Mouse (Mus musculus) forebrain, embryonic 13.5 days (tissue): ENCODE data around the gene Fbxw7. TPM values are rescaled to one million over a fixed set of nuclear protein-coding genes. Genes with fewer than 3 reads are reported as not detected.
A peak's percentile ranks its signal among the peaks of the same experiment; 100 is the strongest.

Source experiments
- ATAC-seq: fragments of 200-750 bp; cut with Nextera tagmentation; 2 replicates; pipeline ENCODE4 v1.8.0; 2017
- H3K27ac ChIP-seq: fragments of 300-500 bp; sonication (generic); 2 replicates; pipeline ENCODE4 v1.5.1; 2015; ENCODE audit warnings: inconsistent platforms, mild to moderate bottlenecking, moderate library complexity
- H3K27me3 ChIP-seq: fragments of 300-500 bp; sonication (generic); 2 replicates; pipeline ENCODE4 v1.6.1; 2015; ENCODE audit warnings: mild to moderate bottlenecking, inconsistent platforms
- H3K36me3 ChIP-seq: fragments of 300-500 bp; sonication (generic); 2 replicates; pipeline ENCODE4 v1.6.1; 2015; ENCODE audit warnings: mild to moderate bottlenecking, inconsistent platforms; ENCODE audit not compliant: poor library complexity, severe bottlenecking
- H3K4me1 ChIP-seq: fragments of 300-500 bp; sonication (generic); 2 replicates; pipeline ENCODE4 v1.6.1; 2015; ENCODE audit warnings: inconsistent platforms
- H3K4me2 ChIP-seq: fragments of 300-500 bp; sonication (generic); 2 replicates; pipeline ENCODE4 v1.6.1; 2015; ENCODE audit warnings: inconsistent platforms, mild to moderate bottlenecking, moderate library complexity
- H3K4me3 ChIP-seq: fragments of 300-500 bp; sonication (generic); 2 replicates; pipeline ENCODE4 v1.5.1; 2015; ENCODE audit warnings: mild to moderate bottlenecking, inconsistent platforms
- H3K9ac ChIP-seq: fragments of 300-500 bp; sonication (generic); 2 replicates; pipeline ENCODE4 v1.6.1; 2015; ENCODE audit warnings: mild to moderate bottlenecking, inconsistent platforms
- H3K9me3 ChIP-seq: fragments of 300-500 bp; sonication (generic); replicated peaks from 2 replicates; pipeline ENCODE4 v1.6.1; 2016; ENCODE audit warnings: inconsistent platforms
- WGBS: fragments of 180-500 bp; shearing (Covaris S2); methylation state at CpG from one replicate; pipeline ENCODE4 v1.1.7; 2015; 5-methylcytosine and 5-hydroxymethylcytosine counted together
- polyA plus RNA-seq: library from polyadenylated mRNA; unstranded; fragments of >200 nt; fragmentation: Nextera tagmentation; extraction: Ambion mirVana; gene quantifications from 2 replicates; pipeline ENCODE4 v1.2.1, GENCODE M21; 2015

Gene Fbxw7
- polyA plus RNA-seq = 28.1 and 30.1 TPM in 2 replicates

GRCm38 (mm10) chr3:84814762-84815381 lies at the start of gene Fbxw7:
Gene Fbxw7, plus strand, starts transcription at chr3:84815268.
- ATAC-seq = peak; percentile 64
- Histone ChIP-seq H3K27ac (peak within 1 kb of the TSS; percentile 98), H3K4me1 (peaks cover 31% of the 10 kb centered on the region), H3K9me3 (no peaks in the 10 kb centered on the region), H3K4me2 (peak within 1 kb of the TSS; percentile 98), H3K4me3 (peak within 1 kb of the TSS; percentile 98), H3K9ac (peak within 1 kb of the TSS; percentile 94), H3K27me3 (no peaks in the 10 kb centered on the region), H3K36me3 (no peaks in the 10 kb centered on the region)
- WGBS = under 1% methylated on average over 36 of the region's 76 CpGs

- H3K36me3 ChIP-seq = no peaks in the 10 kb centered on the region
- H3K4me2 ChIP-seq = no peak overlapping the region
- no peaks in the 10 kb centered on the region for H3K9me3 ChIP-seq
- H3K4me1 ChIP-seq = no peaks in the 10 kb centered on the region
- no peaks in the 10 kb centered on the region for H3K27me3 ChIP-seq
- 83% methylated on average over 4 of the region's 4 CpGs for WGBS
- ATAC-seq = no peak
- no peak overlapping the region for H3K9ac ChIP-seq
- no peak overlapping the region for H3K27ac ChIP-seq
- H3K4me3 ChIP-seq = no peak overlapping the region
These were observed 46.1 kb upstream of the Fbxw7 start for GRCm38 (mm10) chr3:84768940-84769339.

DNA sequence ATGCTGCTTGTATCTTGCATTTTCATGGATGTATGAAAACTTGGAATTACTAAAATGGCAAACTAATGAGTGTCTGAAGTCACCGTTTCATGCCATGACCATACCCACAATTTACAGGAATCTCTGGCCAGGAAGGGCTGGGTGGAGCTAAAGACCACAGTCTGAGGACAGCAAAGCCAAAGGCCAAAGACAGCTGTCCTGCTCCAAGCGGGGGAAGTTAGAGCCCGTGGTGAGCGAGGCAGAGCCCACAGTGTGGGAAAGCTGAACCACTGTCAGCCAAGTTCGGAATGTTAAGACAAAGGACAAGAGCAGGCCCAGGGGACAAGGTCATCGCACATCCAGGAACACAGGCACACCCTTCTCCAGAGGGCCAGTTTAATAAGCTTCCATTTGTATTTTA lies 45.7 kb upstream of the Fbxw7 start:
- Histone ChIP-seq H3K27me3 (no peaks in the 10 kb centered on the region), H3K9ac (no peak overlapping the region), H3K27ac (no peak overlapping the region), H3K9me3 (no peaks in the 10 kb centered on the region), H3K4me3 (no peak overlapping the region), H3K36me3 (no peaks in the 10 kb centered on the region), H3K4me2 (no peak overlapping the region), H3K4me1 (no peaks in the 10 kb centered on the region)
- no peak for ATAC-seq
- WGBS = 89% methylated on average over 6 of the region's 6 CpGs

- Histone ChIP-seq H3K36me3 (no peaks in the 10 kb centered on the region), H3K27ac (no peak overlapping the region), H3K4me1 (no peaks in the 10 kb centered on the region), H3K9ac (no peak overlapping the region), H3K4me2 (no peak overlapping the region), H3K27me3 (no peaks in the 10 kb centered on the region), H3K9me3 (no peaks in the 10 kb centered on the region), H3K4me3 (no peak overlapping the region)
- WGBS = 91% methylated on average over 6 of the region's 6 CpGs
- ATAC-seq = no peak
These were observed 44.5 kb upstream of the Fbxw7 start for GRCm38 (mm10) chr3:84770518-84770917.

DNA sequence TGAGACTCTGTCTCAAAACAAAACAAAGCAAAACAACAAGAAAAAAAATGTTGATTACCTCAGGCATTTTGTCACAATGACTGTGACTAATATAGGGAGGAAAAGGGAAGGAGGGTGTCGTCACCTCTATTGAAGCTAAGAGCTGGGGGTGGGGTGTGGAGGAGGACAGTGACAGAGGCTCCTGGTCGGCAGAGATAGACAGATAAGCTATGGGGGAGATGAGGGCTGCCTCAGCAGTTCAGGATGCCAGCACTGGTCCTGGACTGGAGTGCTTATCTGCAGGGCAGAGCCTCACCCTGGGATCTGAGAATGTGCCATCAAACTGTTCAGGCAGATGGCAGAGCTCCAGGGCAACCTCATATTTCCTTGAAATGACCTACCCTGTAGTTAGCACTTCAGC lies 43.1 kb upstream of the Fbxw7 start:
- H3K4me3 ChIP-seq = no peak overlapping the region
- no peak overlapping the region for H3K27ac ChIP-seq
- no peak overlapping the region for H3K4me2 ChIP-seq
- H3K9me3 ChIP-seq = no peaks in the 10 kb centered on the region
- no peaks in the 10 kb centered on the region for H3K27me3 ChIP-seq
- no peaks in the 10 kb centered on the region for H3K4me1 ChIP-seq
- no peak for ATAC-seq
- H3K9ac ChIP-seq = no peak overlapping the region
- H3K36me3 ChIP-seq = no peaks in the 10 kb centered on the region
- 65% methylated on average over 2 of the region's 2 CpGs for WGBS

GRCm38 (mm10) chr3:84774246-84775066 lies 40.6 kb upstream of the Fbxw7 start:
- H3K4me2 ChIP-seq = no peak overlapping the region
- no peaks in the 10 kb centered on the region for H3K27me3 ChIP-seq
- no peaks in the 10 kb centered on the region for H3K36me3 ChIP-seq
- no peak overlapping the region for H3K4me3 ChIP-seq
- H3K9ac ChIP-seq = no peak overlapping the region
- ATAC-seq = no peak
- no peaks in the 10 kb centered on the region for H3K9me3 ChIP-seq
- 54% methylated on average over 8 of the region's 8 CpGs for WGBS
- no peaks in the 10 kb centered on the region for H3K4me1 ChIP-seq
- H3K27ac ChIP-seq = no peak overlapping the region

DNA sequence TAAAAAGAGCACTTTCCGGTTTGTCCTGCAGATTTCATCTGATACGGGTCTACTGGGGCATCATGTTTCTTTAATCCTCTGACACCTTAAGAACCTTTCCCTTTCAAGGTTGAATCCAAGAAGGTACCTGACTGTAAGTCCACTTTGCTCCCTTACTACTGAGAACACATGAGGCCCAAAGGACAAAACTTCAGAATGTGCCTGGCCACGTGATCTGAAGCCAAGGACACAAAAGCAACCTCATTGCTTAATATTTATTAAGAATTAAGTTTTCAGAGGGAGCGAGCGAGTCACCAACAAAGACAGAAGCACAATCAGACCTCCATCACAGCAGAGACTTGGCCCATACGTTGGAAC lies 40.0 kb upstream of the Fbxw7 start:
- Histone ChIP-seq H3K9me3 (no peaks in the 10 kb centered on the region), H3K4me1 (no peaks in the 10 kb centered on the region), H3K27ac (no peak overlapping the region), H3K4me3 (no peak overlapping the region), H3K4me2 (no peak overlapping the region), H3K36me3 (no peaks in the 10 kb centered on the region), H3K9ac (no peak overlapping the region), H3K27me3 (no peaks in the 10 kb centered on the region)
- 66% methylated on average over 6 of the region's 6 CpGs for WGBS
- no peak for ATAC-seq

- Histone ChIP-seq H3K4me2 (no peak overlapping the region), H3K9ac (no peak overlapping the region), H3K4me3 (no peak overlapping the region), H3K27ac (no peak overlapping the region), H3K4me1 (no peaks in the 10 kb centered on the region), H3K27me3 (no peaks in the 10 kb centered on the region), H3K9me3 (no peaks in the 10 kb centered on the region), H3K36me3 (no peaks in the 10 kb centered on the region)
- 76% methylated on average over 4 of the region's 4 CpGs for WGBS
- no peak for ATAC-seq
These were observed 39.5 kb upstream of the Fbxw7 start for GRCm38 (mm10) chr3:84775577-84775976.

DNA sequence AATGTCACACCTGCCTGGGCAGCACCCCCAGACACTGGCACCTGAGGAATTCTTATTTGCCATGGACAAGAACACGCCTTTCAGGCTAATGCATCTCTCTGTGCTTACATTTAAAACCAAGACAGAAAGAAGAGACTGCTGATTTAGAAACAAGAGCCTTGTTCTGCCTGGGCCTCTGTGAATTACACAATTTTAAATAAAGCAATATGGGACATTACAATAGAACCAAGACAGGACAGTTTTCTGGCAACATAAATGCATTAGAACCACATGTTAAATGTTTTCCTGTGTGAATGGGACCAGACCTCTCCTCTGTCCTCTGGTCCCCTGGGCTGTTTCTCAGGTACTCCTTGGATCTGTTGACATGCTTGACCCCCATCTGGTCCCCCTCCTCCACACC lies 39.0 kb upstream of the Fbxw7 start:
- no peak overlapping the region for H3K27ac ChIP-seq
- no peak overlapping the region for H3K9ac ChIP-seq
- WGBS = 93% methylated on average over 1 of the region's 1 CpGs

DNA sequence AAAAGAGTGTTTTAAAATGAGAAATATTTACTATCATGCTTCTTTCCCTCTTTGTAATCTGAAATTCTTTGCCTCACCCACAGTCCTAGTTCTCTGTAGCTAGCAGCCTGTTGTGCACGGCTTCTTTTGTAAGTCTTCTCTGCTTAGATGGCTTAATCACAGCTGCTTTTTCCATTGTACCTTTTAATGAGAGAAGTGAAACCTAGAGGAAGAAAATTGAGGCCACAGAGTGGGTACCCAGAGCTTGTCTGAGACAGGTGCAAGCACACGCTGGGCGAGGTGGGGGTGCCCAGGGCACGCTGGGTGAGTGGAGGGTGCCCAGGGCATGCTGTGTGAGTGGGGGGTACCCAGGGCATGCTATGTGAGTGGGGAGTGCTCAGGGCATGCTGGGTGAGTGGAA lies 27.2 kb upstream of the Fbxw7 start:
- H3K27me3 ChIP-seq = no peaks in the 10 kb centered on the region
- WGBS = 83% methylated on average over 4 of the region's 4 CpGs
- H3K4me3 ChIP-seq = no peak overlapping the region
- H3K9ac ChIP-seq = no peak overlapping the region
- H3K9me3 ChIP-seq = peaks cover 14% of the 10 kb centered on the region
- H3K36me3 ChIP-seq = no peaks in the 10 kb centered on the region
- H3K4me1 ChIP-seq = no peaks in the 10 kb centered on the region
- H3K4me2 ChIP-seq = no peak overlapping the region
- H3K27ac ChIP-seq = no peak overlapping the region
- no peak for ATAC-seq

More for the DNA sequence above, 39.0 kb upstream of the Fbxw7 start:
- Histone ChIP-seq H3K9me3 (no peaks in the 10 kb centered on the region), H3K4me2 (no peak overlapping the region), H3K36me3 (no peaks in the 10 kb centered on the region), H3K4me1 (no peaks in the 10 kb centered on the region), H3K27me3 (no peaks in the 10 kb centered on the region), H3K4me3 (no peak overlapping the region)
- no peak for ATAC-seq

DNA sequence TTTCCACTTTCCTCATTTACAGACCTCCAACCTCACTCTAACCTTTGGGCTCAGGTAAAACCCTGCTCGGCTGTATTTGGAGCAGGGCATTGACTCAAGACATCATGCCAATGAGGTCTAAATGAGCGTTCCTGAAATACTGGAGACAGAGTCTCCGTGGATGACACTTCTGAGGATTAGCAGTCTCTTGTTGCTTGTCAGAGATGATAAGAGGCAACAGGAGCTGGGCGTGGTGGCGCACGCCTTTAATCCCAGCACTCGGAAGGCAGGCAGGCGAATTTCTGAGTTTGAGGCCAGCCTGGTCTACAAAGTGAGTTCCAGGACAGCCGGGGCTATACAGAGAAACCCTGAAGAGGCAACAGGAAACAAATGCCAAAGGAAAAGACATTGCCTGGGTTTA lies 11.0 kb upstream of the Fbxw7 start:
- ATAC-seq = no peak
- WGBS = 69% methylated on average over 9 of the region's 9 CpGs

DNA sequence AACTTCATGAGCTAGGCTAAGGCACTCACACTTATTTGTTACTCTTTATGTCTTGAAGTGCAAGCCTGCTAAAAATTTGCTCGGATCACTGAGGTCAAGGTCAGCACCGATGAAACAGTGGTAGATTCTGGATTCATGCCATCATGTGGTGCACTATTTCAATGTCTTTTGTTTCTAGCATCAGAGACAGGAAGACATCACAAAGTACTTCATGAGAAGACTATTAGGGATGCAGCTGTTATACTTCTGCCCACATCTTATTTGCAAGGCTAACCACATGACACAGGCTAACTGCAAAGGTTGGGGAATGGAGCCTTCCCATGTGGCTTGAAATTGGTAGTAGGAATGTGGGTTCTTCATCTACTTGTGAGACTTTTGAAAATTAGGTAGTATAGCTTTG lies 8.9 kb upstream of the Fbxw7 start:
- no peaks in the 10 kb centered on the region for H3K9me3 ChIP-seq
- H3K9ac ChIP-seq = no peak overlapping the region
- no peaks in the 10 kb centered on the region for H3K4me1 ChIP-seq
- 83% methylated on average over 2 of the region's 2 CpGs for WGBS
- H3K27ac ChIP-seq = no peak overlapping the region
- H3K4me2 ChIP-seq = no peak overlapping the region
- no peak overlapping the region for H3K4me3 ChIP-seq
- H3K36me3 ChIP-seq = no peaks in the 10 kb centered on the region
- no peaks in the 10 kb centered on the region for H3K27me3 ChIP-seq
- no peak for ATAC-seq

More for the DNA sequence above, 11.0 kb upstream of the Fbxw7 start:
- no peak overlapping the region for H3K27ac ChIP-seq
- H3K9me3 ChIP-seq = no peaks in the 10 kb centered on the region
- H3K9ac ChIP-seq = no peak overlapping the region
- H3K4me1 ChIP-seq = no peaks in the 10 kb centered on the region
- no peak overlapping the region for H3K4me2 ChIP-seq
- no peak overlapping the region for H3K4me3 ChIP-seq
- H3K27me3 ChIP-seq = no peaks in the 10 kb centered on the region
- no peaks in the 10 kb centered on the region for H3K36me3 ChIP-seq
